ENCODE assay signal across 20 mouse cellular contexts in the genomic region with DNA sequence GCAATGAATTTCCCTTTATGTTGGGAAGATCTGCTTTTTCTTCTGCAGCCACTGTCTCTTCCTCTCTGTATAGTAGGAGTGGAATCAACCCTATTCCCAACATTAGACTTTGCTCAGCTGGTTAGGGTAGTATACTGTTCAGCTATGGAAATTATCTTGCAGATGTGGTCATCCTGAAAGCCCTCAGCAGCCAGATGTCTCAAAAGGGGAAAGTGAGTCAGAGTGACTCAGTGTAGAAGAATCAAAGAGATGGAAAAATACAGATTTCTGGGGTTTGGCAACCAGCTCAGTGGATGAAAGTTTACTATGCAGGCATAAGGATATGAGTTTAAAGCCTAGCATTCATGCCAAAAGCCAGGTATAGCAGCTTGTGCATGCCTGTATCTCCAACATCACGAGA.
A peak's percentile ranks its signal among the peaks of the same experiment; 100 is the strongest.
DNase-seq lines count a peak whose midpoint lies in the region; ATAC-seq and TF ChIP-seq lines count a peak whose summit lies in the region.
"Had no signal": no experiment of that assay in that cellular context is flagged by ENCODE, and none has a peak within 500 bp of the region (broad histone marks: within the 10 kb centered on the region; RNA-seq: fewer than 3 reads in every experiment).

No protein-coding gene starts in this region.

- no peak overlapping the region for H3K9ac ChIP-seq in forebrain, embryonic 15.5 days (replicated peaks)
- no peak overlapping the region for H3K9ac ChIP-seq in forebrain, postnatal 0 days
- H3K9ac ChIP-seq: hindbrain, embryonic 12.5 days; hindbrain, embryonic 15.5 days had no signal

- no peaks in the 10 kb centered on the region for H3K36me3 ChIP-seq in forebrain, embryonic 15.5 days
- H3K36me3 ChIP-seq in forebrain, postnatal 0 days (ENCODE audit: insufficient read depth), result no peaks in the 10 kb centered on the region
- no peaks in the 10 kb centered on the region for H3K36me3 ChIP-seq in myocyte (ENCODE audit: control insufficient read depth, insufficient read depth)
- H3K36me3 ChIP-seq: hindbrain, embryonic 12.5 days; hindbrain, embryonic 15.5 days had no signal

- H3K4me2 ChIP-seq in forebrain, embryonic 15.5 days (replicated peaks), result no peak overlapping the region
- no peak overlapping the region for H3K4me2 ChIP-seq in forebrain, postnatal 0 days (ENCODE audit: low read depth)
- peak overlapping the region; percentile 68 for H3K4me2 ChIP-seq in myocyte (ENCODE audit: low read depth)
- H3K4me2 ChIP-seq: heart, embryonic 11.5 days; hindbrain, embryonic 12.5 days; hindbrain, embryonic 15.5 days had no signal

- no peak for TF ChIP-seq POLR2A in myocyte (IDR thresholded peaks at IDR 0.05; ENCODE audit: insufficient read length, low read depth)

- ATAC-seq in forebrain, embryonic 15.5 days (replicated peaks), result no peak
- ATAC-seq in forebrain, postnatal 0 days, result no peak
- no peak for ATAC-seq in granulocyte monocyte progenitor cell, adult 5-6 weeks (replicated peaks; ENCODE audit: poor library complexity, severe bottlenecking)
- ATAC-seq: intestine, postnatal 0 days; Patski had no signal

- TF ChIP-seq CTCF in forebrain, postnatal 0 days (IDR thresholded peaks at IDR 0.05; ENCODE audit: low read depth), result no peak

- H3K9me3 ChIP-seq in forebrain, embryonic 15.5 days, result no peaks in the 10 kb centered on the region
- no peaks in the 10 kb centered on the region for H3K9me3 ChIP-seq in forebrain, postnatal 0 days (ENCODE audit: low read length)
- H3K9me3 ChIP-seq: hindbrain, embryonic 12.5 days; hindbrain, embryonic 15.5 days had no signal

- no peaks in the 10 kb centered on the region for H3K27me3 ChIP-seq in forebrain, embryonic 15.5 days
- no peaks in the 10 kb centered on the region for H3K27me3 ChIP-seq in forebrain, postnatal 0 days (ENCODE audit: insufficient read depth, low read length)
- no peaks in the 10 kb centered on the region for H3K27me3 ChIP-seq in myocyte (ENCODE audit: control insufficient read depth, insufficient read depth, insufficient read length)
- H3K27me3 ChIP-seq: hindbrain, embryonic 12.5 days; hindbrain, embryonic 15.5 days; Patski had no signal

- no peaks in the 10 kb centered on the region for H3K79me2 ChIP-seq in myocyte (ENCODE audit: control insufficient read depth, insufficient read depth)

- 74% methylated on average over 1 of the region's 1 CpGs for WGBS in forebrain, embryonic 15.5 days
- WGBS in forebrain, postnatal 0 days, result 64% methylated on average over 1 of the region's 1 CpGs

- intact Hi-C loops in gastrocnemius, postnatal 14 days (cut with DNase I; ENCODE audit: low total_unique reads), result no loop called here

- H3ac ChIP-seq in myocyte (ENCODE audit: control insufficient read depth, insufficient read length), result no peak overlapping the region

- 0 out of 2 replicates have a peak overlapping the region, but pooled peaks have one; percentile 25 for H3K27ac ChIP-seq in forebrain, embryonic 15.5 days (replicated peaks)
- H3K27ac ChIP-seq in forebrain, postnatal 0 days (ENCODE audit: low read depth, low read length), result no peak overlapping the region
- H3K27ac ChIP-seq: hindbrain, embryonic 12.5 days; hindbrain, embryonic 15.5 days had no signal

- H3K4me3 ChIP-seq in forebrain, embryonic 15.5 days, result no peak overlapping the region
- H3K4me3 ChIP-seq in forebrain, postnatal 0 days (ENCODE audit: low read depth, low read length), result no peak overlapping the region
- H3K4me3 ChIP-seq in myocyte, result no peak overlapping the region
- H3K4me3 ChIP-seq: hindbrain, embryonic 12.5 days; hindbrain, embryonic 15.5 days had no signal

- H3K4me1 ChIP-seq in forebrain, embryonic 15.5 days, result no peaks in the 10 kb centered on the region
- 0 out of 2 replicates have a peak, but pooled peaks cover 4% of the 10 kb centered on the region for H3K4me1 ChIP-seq in forebrain, postnatal 0 days (ENCODE audit: insufficient read depth)
- H3K4me1 ChIP-seq: hindbrain, embryonic 12.5 days; hindbrain, embryonic 15.5 days had no signal

- no peak for DNase-seq in forebrain, postnatal 0 days
- peak; percentile 89 for DNase-seq in 3T3-L1 (ENCODE audit: low read depth, low spot score)
- peak; percentile 48 for DNase-seq in Muller cell, postnatal 12 days (ENCODE audit: inconsistent ontology term)
- DNase-seq in gastrocnemius, postnatal 14 days, result no peak
- DNase-seq: adrenal gland, postnatal 14 days; cerebellum, adult 11-12 months; cerebellum, adult 8-10 months; cerebellum, postnatal 10 days; cerebellum, postnatal 36 days; gastrocnemius, postnatal 36 days; heart, adult 11 months; kidney, adult 2 months had no signal

TF ChIP-seq in myocyte, 11 proteins besides CTCF, POLR2A, EP300 and RAD21:
- TF ChIP-seq MYOG (IDR thresholded peaks at IDR 0.05; ENCODE audit: control insufficient read depth in 1 of 3, insufficient read depth in 1 of 3, insufficient read length in 2 of 3, low read depth in 2 of 3) (no peak), TCF3 (IDR thresholded peaks at IDR 0.05; ENCODE audit: insufficient read length, low read depth) (no peak), MAX (IDR thresholded peaks at IDR 0.05; ENCODE audit: low read depth) (no peak), E2F4 (IDR thresholded peaks at IDR 0.05; ENCODE audit: insufficient read depth) (no peak), REST (IDR thresholded peaks at IDR 0.05; ENCODE audit: insufficient read depth, insufficient read length) (no peak), USF1 (IDR thresholded peaks at IDR 0.05; ENCODE audit: low read depth) (no peak), TCF12 (IDR thresholded peaks at IDR 0.05; ENCODE audit: insufficient read depth, poor library complexity, severe bottlenecking) (no peak), CEBPB (IDR thresholded peaks at IDR 0.05; ENCODE audit: insufficient read depth, poor library complexity, severe bottlenecking) (no peak), SRF (IDR thresholded peaks at IDR 0.05; ENCODE audit: control insufficient read depth, insufficient read length, low read depth) (no peak)

Comparison
In these comparisons a context has a peak if more than half of its experiments do, and no peak if none do; other contexts are left out.
1. DNase-seq: peak in 3T3-L1 (single experiment) and Muller cell, postnatal 12 days (single experiment); none in forebrain, postnatal 0 days (single experiment) and gastrocnemius, postnatal 14 days (single experiment).